Mouse (Mus musculus): ENCODE data around the gene Irf2bp2. TPM values are rescaled to one million over a fixed set of nuclear protein-coding genes. Genes with fewer than 3 reads are reported as not detected.

Irf2bp2 gene
- polyA plus RNA-seq, 1 experiment from 2014 or later: 8.8 TPM

DNA sequence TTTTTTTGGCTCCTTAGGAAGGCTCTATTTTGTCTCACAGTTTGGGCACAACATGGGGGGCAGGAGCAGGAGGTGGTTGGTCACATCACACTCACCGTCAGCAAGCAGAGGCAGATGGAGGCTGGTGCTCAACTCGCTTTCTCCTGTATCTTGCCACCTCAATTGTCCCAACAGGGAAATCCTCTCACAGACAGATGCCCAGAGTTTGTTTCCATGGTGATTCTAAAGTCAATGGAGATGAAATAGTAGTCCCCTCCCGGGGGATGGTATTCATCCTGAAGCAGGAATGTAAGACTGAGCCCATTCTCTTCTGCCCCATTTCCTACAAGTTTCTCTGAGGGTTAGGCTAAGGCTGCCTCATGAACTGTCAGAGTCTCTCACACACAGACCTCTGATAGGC is 23.7 kb downstream of the Irf2bp2 start:
- Histone ChIP-seq H3K27me3 (ENCODE audit: control insufficient read depth, insufficient read depth, low read length) (no peaks in the 10 kb centered on the region), H3K36me3 (ENCODE audit: control insufficient read depth, insufficient read depth, low read length) (no peaks in the 10 kb centered on the region), H3K4me1 (ENCODE audit: control insufficient read depth, insufficient read depth, low read length) (peaks cover 25% of the 10 kb centered on the region), H3K9ac (replicated peaks; ENCODE audit: low read depth, low read length) (no peak overlapping the region), H3K4me3 (ENCODE audit: low read depth, low read length) (no peak overlapping the region), H3K27ac (ENCODE audit: low read depth, low read length) (no peak overlapping the region), H3K9me3 (ENCODE audit: control insufficient read depth, low read length) (no peaks in the 10 kb centered on the region), H3K4me2 (ENCODE audit: low read depth, low read length) (no peak overlapping the region)
- 13% methylated on average over 3 of the region's 3 CpGs for whole genome bisulfite sequencing
- no peak for ATAC-seq (ENCODE audit: low read depth)

- no peak for ATAC-seq (ENCODE audit: low read depth)
- Histone ChIP-seq H3K27me3 (ENCODE audit: control insufficient read depth, insufficient read depth, low read length) (no peaks in the 10 kb centered on the region), H3K4me3 (ENCODE audit: low read depth, low read length) (no peak overlapping the region), H3K4me2 (ENCODE audit: low read depth, low read length) (no peak overlapping the region), H3K36me3 (ENCODE audit: control insufficient read depth, insufficient read depth, low read length) (no peaks in the 10 kb centered on the region), H3K9me3 (ENCODE audit: control insufficient read depth, low read length) (no peaks in the 10 kb centered on the region), H3K27ac (ENCODE audit: low read depth, low read length) (no peak overlapping the region), H3K4me1 (ENCODE audit: control insufficient read depth, insufficient read depth, low read length) (peaks cover 25% of the 10 kb centered on the region), H3K9ac (replicated peaks; ENCODE audit: low read depth, low read length) (no peak overlapping the region)
- 45% methylated on average over 1 of the region's 1 CpGs for WGBS
Measured at GRCm38 (mm10) chr8:126569638-126570037, 24.1 kb downstream of the Irf2bp2 start.

DNA sequence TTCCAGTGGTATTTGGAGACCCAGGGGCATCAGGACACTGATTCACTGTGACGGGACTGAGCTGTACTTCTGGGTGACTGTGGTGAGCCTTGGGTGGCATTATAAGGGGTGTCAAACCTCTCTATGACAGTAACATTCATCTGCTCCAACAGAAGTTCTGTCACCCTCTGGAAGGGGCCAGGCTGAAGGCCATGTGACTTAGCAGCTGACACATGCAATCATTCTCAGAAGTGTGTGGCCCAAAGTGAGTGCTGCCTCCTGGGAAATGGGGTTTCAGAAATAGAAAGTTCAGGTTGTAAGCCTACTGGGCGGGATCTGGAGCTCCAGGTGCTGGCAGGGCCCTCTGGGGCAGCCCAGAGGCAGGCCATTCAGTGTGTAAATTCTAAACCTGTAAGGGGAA is 26.1 kb downstream of the Irf2bp2 start:
- WGBS: 47% methylated on average over 2 of the region's 2 CpGs
- H3K4me1 ChIP-seq (ENCODE audit: control insufficient read depth, insufficient read depth, low read length): peaks cover 25% of the 10 kb centered on the region
- no peak overlapping the region for H3K4me2 ChIP-seq (ENCODE audit: low read depth, low read length)
- no peaks in the 10 kb centered on the region for H3K9me3 ChIP-seq (ENCODE audit: control insufficient read depth, low read length)
- no peaks in the 10 kb centered on the region for H3K36me3 ChIP-seq (ENCODE audit: control insufficient read depth, insufficient read depth, low read length)
- H3K4me3 ChIP-seq (ENCODE audit: low read depth, low read length): no peak overlapping the region
- H3K9ac ChIP-seq (replicated peaks; ENCODE audit: low read depth, low read length): no peak overlapping the region
- no peak for ATAC-seq (ENCODE audit: low read depth)
- no peak overlapping the region for H3K27ac ChIP-seq (ENCODE audit: low read depth, low read length)
- H3K27me3 ChIP-seq (ENCODE audit: control insufficient read depth, insufficient read depth, low read length): no peaks in the 10 kb centered on the region

DNA sequence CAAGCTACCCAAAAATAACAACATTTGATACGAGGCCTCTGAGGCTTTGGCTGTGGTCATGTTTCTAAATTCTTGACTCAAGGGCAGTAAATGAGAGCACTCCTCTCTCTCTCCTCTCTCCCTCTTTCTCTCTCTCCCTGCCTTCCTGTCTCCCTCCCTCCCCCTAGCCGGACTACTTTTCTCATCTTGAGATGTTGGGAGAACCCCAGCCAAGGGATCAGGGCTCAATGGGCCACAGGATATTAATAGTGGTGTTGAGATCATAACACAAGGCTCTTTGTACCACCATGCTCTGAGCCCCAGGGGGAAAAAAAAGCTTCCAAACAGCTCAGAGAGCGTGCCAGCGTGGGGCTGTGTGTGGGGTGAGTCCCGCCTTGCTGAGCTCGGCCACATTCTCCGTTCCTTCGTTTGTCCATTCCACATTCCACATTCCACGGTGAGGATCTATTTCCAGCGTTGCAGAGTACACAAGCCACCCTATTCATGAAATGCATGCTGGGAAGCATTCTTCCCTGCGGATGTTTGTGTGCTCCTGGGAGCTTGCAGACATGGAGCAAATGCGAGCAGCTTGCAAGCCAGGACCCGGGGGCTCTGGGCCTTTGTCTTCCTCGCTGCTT is 27.2 kb downstream of the Irf2bp2 start:
- H3K4me3 ChIP-seq (ENCODE audit: low read depth, low read length): no peak overlapping the region

DNA sequence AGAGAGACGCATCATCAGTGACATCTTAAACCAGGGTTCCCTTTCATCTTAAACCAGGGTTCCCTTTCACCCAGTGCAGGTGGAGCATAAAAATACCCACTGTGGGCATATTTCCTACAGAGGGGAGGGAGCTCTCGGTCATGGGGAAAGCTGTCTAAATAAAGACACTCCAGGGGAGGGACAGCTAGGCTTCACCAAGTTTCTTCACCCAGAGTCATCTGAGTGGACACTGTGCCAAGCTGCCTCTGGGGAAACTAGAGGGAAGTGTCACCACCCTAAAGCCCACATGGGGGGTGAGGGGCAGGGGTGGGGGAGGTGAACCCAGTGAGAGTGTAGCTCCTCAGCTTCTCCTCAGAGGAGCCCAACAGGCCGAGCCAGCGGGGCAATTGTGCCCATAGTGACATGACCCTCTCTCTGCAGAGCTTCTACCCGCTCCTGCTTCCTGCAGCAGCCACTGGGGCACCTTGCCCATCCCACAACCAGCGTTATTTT is 27.8 kb downstream of the Irf2bp2 start:
- no peaks in the 10 kb centered on the region for H3K27me3 ChIP-seq (ENCODE audit: control insufficient read depth, insufficient read depth, low read length)
- no peak for ATAC-seq (ENCODE audit: low read depth)
- H3K9me3 ChIP-seq (ENCODE audit: control insufficient read depth, low read length): no peaks in the 10 kb centered on the region
- no peaks in the 10 kb centered on the region for H3K36me3 ChIP-seq (ENCODE audit: control insufficient read depth, insufficient read depth, low read length)
- peak overlapping the region; percentile 71 for H3K27ac ChIP-seq (ENCODE audit: low read depth, low read length)
- no peak overlapping the region for H3K9ac ChIP-seq (replicated peaks; ENCODE audit: low read depth, low read length)
- peaks cover 25% of the 10 kb centered on the region for H3K4me1 ChIP-seq (ENCODE audit: control insufficient read depth, insufficient read depth, low read length)
- no peak overlapping the region for H3K4me2 ChIP-seq (ENCODE audit: low read depth, low read length)
- H3K4me3 ChIP-seq (ENCODE audit: low read depth, low read length): no peak overlapping the region
- WGBS: 46% methylated on average over 6 of the region's 6 CpGs

More for the DNA sequence above, 27.2 kb downstream of the Irf2bp2 start:
- H3K4me2 ChIP-seq (ENCODE audit: low read depth, low read length): peak overlapping the region; percentile 23; the same call in 1 of the 2 replicates
- no peaks in the 10 kb centered on the region for H3K9me3 ChIP-seq (ENCODE audit: control insufficient read depth, low read length)
- H3K27ac ChIP-seq (ENCODE audit: low read depth, low read length): peak overlapping the region; percentile 71
- peak; percentile 68 for ATAC-seq (ENCODE audit: low read depth)
- no peaks in the 10 kb centered on the region for H3K27me3 ChIP-seq (ENCODE audit: control insufficient read depth, insufficient read depth, low read length)
- WGBS: 7% methylated on average over 14 of the region's 14 CpGs
- H3K9ac ChIP-seq (replicated peaks; ENCODE audit: low read depth, low read length): peak overlapping the region; percentile 28; the same call in 1 of the 2 replicates
- no peaks in the 10 kb centered on the region for H3K36me3 ChIP-seq (ENCODE audit: control insufficient read depth, insufficient read depth, low read length)
- H3K4me1 ChIP-seq (ENCODE audit: control insufficient read depth, insufficient read depth, low read length): peaks cover 25% of the 10 kb centered on the region

GRCm38 (mm10) chr8:126565231-126565781 is 28.5 kb downstream of the Irf2bp2 start:
- H3K4me1 ChIP-seq (ENCODE audit: control insufficient read depth, insufficient read depth, low read length): peaks cover 21% of the 10 kb centered on the region
- H3K4me2 ChIP-seq (ENCODE audit: low read depth, low read length): no peak overlapping the region
- H3K36me3 ChIP-seq (ENCODE audit: control insufficient read depth, insufficient read depth, low read length): no peaks in the 10 kb centered on the region
- H3K27ac ChIP-seq (ENCODE audit: low read depth, low read length): no peak overlapping the region
- H3K9me3 ChIP-seq (ENCODE audit: control insufficient read depth, low read length): no peaks in the 10 kb centered on the region
- 89% methylated on average over 6 of the region's 6 CpGs for WGBS
- no peak for ATAC-seq (ENCODE audit: low read depth)
- H3K4me3 ChIP-seq (ENCODE audit: low read depth, low read length): no peak overlapping the region
- no peaks in the 10 kb centered on the region for H3K27me3 ChIP-seq (ENCODE audit: control insufficient read depth, insufficient read depth, low read length)
- H3K9ac ChIP-seq (replicated peaks; ENCODE audit: low read depth, low read length): no peak overlapping the region

GRCm38 (mm10) chr8:126564551-126565154 is 29.1 kb downstream of the Irf2bp2 start:
- no peaks in the 10 kb centered on the region for H3K27me3 ChIP-seq (ENCODE audit: control insufficient read depth, insufficient read depth, low read length)
- no peak overlapping the region for H3K4me2 ChIP-seq (ENCODE audit: low read depth, low read length)
- no peak overlapping the region for H3K9ac ChIP-seq (replicated peaks; ENCODE audit: low read depth, low read length)
- no peak overlapping the region for H3K27ac ChIP-seq (ENCODE audit: low read depth, low read length)
- no peak for ATAC-seq (ENCODE audit: low read depth)
- no peaks in the 10 kb centered on the region for H3K36me3 ChIP-seq (ENCODE audit: control insufficient read depth, insufficient read depth, low read length)
- peaks cover 20% of the 10 kb centered on the region for H3K4me1 ChIP-seq (ENCODE audit: control insufficient read depth, insufficient read depth, low read length)
- no peaks in the 10 kb centered on the region for H3K9me3 ChIP-seq (ENCODE audit: control insufficient read depth, low read length)
- no peak overlapping the region for H3K4me3 ChIP-seq (ENCODE audit: low read depth, low read length)
- 68% methylated on average over 9 of the region's 9 CpGs for WGBS

GRCm38 (mm10) chr8:126561316-126561841 is 32.4 kb downstream of the Irf2bp2 start:
- Histone ChIP-seq H3K36me3 (ENCODE audit: control insufficient read depth, insufficient read depth, low read length) (no peaks in the 10 kb centered on the region), H3K9me3 (ENCODE audit: control insufficient read depth, low read length) (no peaks in the 10 kb centered on the region), H3K27me3 (ENCODE audit: control insufficient read depth, insufficient read depth, low read length) (no peaks in the 10 kb centered on the region), H3K4me2 (ENCODE audit: low read depth, low read length) (no peak overlapping the region), H3K27ac (ENCODE audit: low read depth, low read length) (no peak overlapping the region), H3K4me3 (ENCODE audit: low read depth, low read length) (no peak overlapping the region), H3K4me1 (ENCODE audit: control insufficient read depth, insufficient read depth, low read length) (peaks cover 4% of the 10 kb centered on the region; the same call in 1 of the 2 replicates), H3K9ac (replicated peaks; ENCODE audit: low read depth, low read length) (no peak overlapping the region)
- ATAC-seq (ENCODE audit: low read depth): no peak
- 96% methylated on average over 4 of the region's 4 CpGs for WGBS

DNA sequence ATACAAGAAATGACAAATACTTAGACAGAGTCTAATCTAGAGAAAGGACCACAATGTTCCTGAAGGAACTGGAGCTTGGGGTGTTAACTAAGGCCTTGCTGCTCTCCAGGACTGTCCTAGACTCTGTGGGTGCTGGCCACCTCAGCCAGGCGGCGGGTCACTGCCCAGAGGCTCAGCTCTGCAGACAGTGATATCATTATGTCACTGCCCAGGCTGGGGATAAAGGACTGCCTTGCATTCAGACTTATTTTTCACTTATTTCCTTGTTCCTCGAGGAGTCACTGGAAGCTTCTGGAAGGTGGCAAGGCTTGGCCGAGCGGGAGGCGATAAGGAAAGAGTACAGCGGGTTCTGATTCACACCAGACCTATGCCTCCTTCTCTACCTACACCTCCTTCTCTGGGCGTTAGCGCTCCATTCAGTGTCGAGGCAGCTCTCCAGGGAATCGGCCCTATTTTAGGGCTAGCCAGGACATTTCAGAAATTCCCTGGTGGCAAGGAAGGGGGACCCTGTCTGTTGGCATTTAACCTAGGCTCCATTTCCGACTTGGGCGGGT is 35.3 kb downstream of the Irf2bp2 start:
- H3K4me2 ChIP-seq (ENCODE audit: low read depth, low read length): no peak overlapping the region
- ATAC-seq (ENCODE audit: low read depth): no peak
- no peak overlapping the region for H3K9ac ChIP-seq (replicated peaks; ENCODE audit: low read depth, low read length)
- H3K4me1 ChIP-seq (ENCODE audit: control insufficient read depth, insufficient read depth, low read length): no peaks in the 10 kb centered on the region
- H3K9me3 ChIP-seq (ENCODE audit: control insufficient read depth, low read length): no peaks in the 10 kb centered on the region
- whole genome bisulfite sequencing: 92% methylated on average over 13 of the region's 13 CpGs
- H3K4me3 ChIP-seq (ENCODE audit: low read depth, low read length): no peak overlapping the region
- H3K36me3 ChIP-seq (ENCODE audit: control insufficient read depth, insufficient read depth, low read length): no peaks in the 10 kb centered on the region
- H3K27ac ChIP-seq (ENCODE audit: low read depth, low read length): no peak overlapping the region
- no peaks in the 10 kb centered on the region for H3K27me3 ChIP-seq (ENCODE audit: control insufficient read depth, insufficient read depth, low read length)
